Mouse (Mus musculus) heart, embryonic 11.5 days (tissue): ENCODE measurements around the gene Slc16a9. TPM values are rescaled to one million over a fixed set of nuclear protein-coding genes. Genes with fewer than 3 reads are reported as not detected.

ENCODE experiments used
- ATAC-seq: fragments of 200-750 bp; cut with Nextera tagmentation; replicated peaks from 2 replicates; pipeline ENCODE4 v1.8.0; 2017; ENCODE audit warnings: moderate library complexity; ENCODE audit not compliant: insufficient number of reproducible peaks, low FRiP score, low TSS enrichment
- H3K27ac ChIP-seq: fragments of 300-500 bp; sonication (generic); 2 replicates; pipeline ENCODE4 v1.5.1; 2014; ENCODE audit warnings: mild to moderate bottlenecking, low read depth, low read length
- H3K27me3 ChIP-seq: fragments of 300-500 bp; sonication (generic); 2 replicates; pipeline ENCODE4 v1.6.1; 2014; ENCODE audit warnings: mild to moderate bottlenecking, low read length, mixed read lengths; ENCODE audit not compliant: control insufficient read depth, insufficient read depth
- H3K36me3 ChIP-seq: fragments of 300-500 bp; sonication (generic); 2 replicates; pipeline ENCODE4 v1.6.1; 2014; ENCODE audit warnings: mild to moderate bottlenecking, low read length, moderate library complexity, mixed read lengths; ENCODE audit not compliant: control insufficient read depth, insufficient read depth
- H3K4me1 ChIP-seq: fragments of 300-500 bp; sonication (generic); 2 replicates; pipeline ENCODE4 v1.6.1; 2014; ENCODE audit warnings: low read length; ENCODE audit not compliant: control insufficient read depth, insufficient read depth
- H3K4me2 ChIP-seq: fragments of 300-500 bp; sonication (generic); 2 replicates; pipeline ENCODE4 v1.6.1; 2014; ENCODE audit warnings: mild to moderate bottlenecking, moderate library complexity
- H3K4me3 ChIP-seq: fragments of 300-500 bp; sonication (generic); 2 replicates; pipeline ENCODE4 v1.5.1; 2014; ENCODE audit warnings: low read depth, low read length
- H3K9ac ChIP-seq: fragments of 300-500 bp; sonication (generic); 2 replicates; pipeline ENCODE4 v1.6.1; 2014; ENCODE audit warnings: mild to moderate bottlenecking, low read depth, low read length, moderate library complexity
- H3K9me3 ChIP-seq: fragments of 300-500 bp; sonication (generic); replicated peaks from 2 replicates; pipeline ENCODE4 v1.6.1; 2016; ENCODE audit warnings: low read length; ENCODE audit not compliant: control insufficient read depth
- WGBS: fragments of 180-500 bp; shearing (Covaris S2); extraction: QIAGEN DNeasy Blood & Tissue Kit; methylation state at CpG from one replicate; pipeline ENCODE4 v1.1.7; 2014; ENCODE audit not compliant: insufficient replicate concordance; 5-methylcytosine and 5-hydroxymethylcytosine counted together
- polyA plus RNA-seq: library from polyadenylated mRNA; unstranded; fragments of >200 nt; fragmentation: Nextera tagmentation; extraction: Ambion mirVana; gene quantifications from 2 replicates; pipeline ENCODE4 v1.2.1, GENCODE M21; 2014

Gene Slc16a9
- polyA plus RNA-seq, 1 experiment from 2014 or later, result 0.53 TPM

GRCm38 (mm10) chr10:70325518-70325917, 80.6 kb downstream of the Slc16a9 start:
- ATAC-seq, result no peak
- H3K27me3 ChIP-seq, result no peaks in the 10 kb centered on the region
- H3K27ac ChIP-seq, result no peak overlapping the region
- no peak overlapping the region for H3K4me3 ChIP-seq
- H3K9me3 ChIP-seq, result no peaks in the 10 kb centered on the region
- H3K4me1 ChIP-seq, result no peaks in the 10 kb centered on the region
- 42% methylated on average over 2 of the region's 2 CpGs for WGBS
- H3K36me3 ChIP-seq, result no peaks in the 10 kb centered on the region
- no peak overlapping the region for H3K9ac ChIP-seq
- no peak overlapping the region for H3K4me2 ChIP-seq

DNA sequence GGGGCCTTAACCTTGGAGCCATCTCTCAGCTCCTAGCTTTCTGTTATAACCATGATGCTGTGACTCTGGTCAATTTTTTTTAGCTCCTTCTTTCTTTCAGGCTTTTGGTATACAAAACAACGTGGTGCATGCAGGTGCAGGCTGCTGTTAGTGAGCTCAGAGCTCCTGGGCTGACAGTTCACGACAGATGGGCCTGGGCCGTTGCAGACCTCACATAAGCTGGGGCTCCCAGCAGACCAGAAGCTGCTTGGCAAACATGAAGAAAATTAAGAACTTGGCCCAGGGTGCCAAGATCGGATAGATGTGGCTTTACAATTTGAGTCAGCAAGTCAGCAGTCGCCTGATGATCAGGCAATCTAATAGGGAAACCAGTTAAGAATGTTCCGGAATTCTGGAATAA, 82.4 kb downstream of the Slc16a9 start:
- Histone ChIP-seq H3K27ac (no peak overlapping the region), H3K9me3 (no peaks in the 10 kb centered on the region), H3K27me3 (no peaks in the 10 kb centered on the region), H3K4me2 (no peak overlapping the region), H3K4me3 (no peak overlapping the region), H3K36me3 (no peaks in the 10 kb centered on the region), H3K9ac (no peak overlapping the region), H3K4me1 (no peaks in the 10 kb centered on the region)
- no peak for ATAC-seq
- 82% methylated on average over 6 of the region's 6 CpGs for WGBS

DNA sequence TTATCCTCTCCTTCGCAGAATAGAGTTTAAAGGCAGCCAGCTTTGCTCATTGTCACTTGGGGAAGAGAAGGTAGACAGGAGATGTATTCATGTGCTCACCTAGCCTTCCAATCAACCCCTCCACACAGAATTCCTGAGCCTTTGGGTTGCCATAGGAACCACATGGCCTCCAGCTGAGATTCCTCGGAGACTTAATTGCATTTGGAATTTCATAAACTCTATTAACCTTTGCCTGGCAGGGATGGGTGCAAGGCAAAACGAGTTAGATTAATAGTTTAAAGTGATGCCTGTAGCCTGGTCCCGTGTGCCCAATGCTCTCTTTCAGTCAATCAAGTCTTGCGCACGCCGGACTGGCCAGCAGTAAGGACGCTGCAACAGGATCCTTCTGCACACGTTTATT, 83.2 kb downstream of the Slc16a9 start:
- Histone ChIP-seq H3K9me3 (no peaks in the 10 kb centered on the region), H3K4me1 (no peaks in the 10 kb centered on the region), H3K27ac (no peak overlapping the region), H3K9ac (no peak overlapping the region), H3K27me3 (no peaks in the 10 kb centered on the region), H3K4me3 (no peak overlapping the region), H3K36me3 (no peaks in the 10 kb centered on the region), H3K4me2 (no peak overlapping the region)
- no peak for ATAC-seq
- 87% methylated on average over 9 of the region's 9 CpGs for WGBS

Other genes with a start within 250 kb of the Slc16a9 start
- gene Ccdc6, start 148.0 kb upstream of the Slc16a9 start, polyA plus RNA-seq, result 18.5 and 23.0 TPM in 2 replicates
- gene Mrln, start 40.4 kb upstream of the Slc16a9 start, polyA plus RNA-seq, result 0.49 and 0.77 TPM in 2 replicates
- gene Fam13c, start 195.4 kb downstream of the Slc16a9 start, polyA plus RNA-seq, result 8.2 TPM in 2 replicates